Mouse (Mus musculus): ENCODE measurements at regions not wholly inside any gene's neighbourhood (a gene's known extent, or its start where the extent isn't known, plus 50 kb on each side); places are given as distances from the start of the nearest gene placed in this dataset.
"Not testable (repeated sequence)": the region's sequence is repeated elsewhere in the genome, so short reads cannot be mapped to it uniquely, and the experiment has no call there.

DNA sequence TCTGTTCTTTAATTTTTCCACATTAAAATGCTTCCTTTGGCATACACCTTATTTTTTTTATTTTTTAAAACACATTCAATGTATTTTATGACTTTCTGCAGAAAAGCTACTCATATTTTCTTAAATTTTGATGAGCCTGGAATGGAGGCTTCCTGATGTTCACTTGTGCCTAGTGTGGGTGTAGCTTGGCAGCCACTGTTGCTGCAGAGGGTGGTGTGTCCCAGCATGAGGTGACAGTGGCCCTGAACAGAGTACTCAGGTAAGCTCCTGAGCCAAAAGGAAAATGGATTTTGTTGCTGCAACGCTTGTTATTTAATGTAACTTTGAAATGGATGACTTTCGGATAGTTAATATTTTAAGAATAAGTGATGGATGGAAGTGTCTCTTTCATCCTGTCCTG lies 170.6 kb downstream of the Eipr1 start:
- no peak for DNase-seq (ENCODE audit: low spot score in 2 of 2)

DNA sequence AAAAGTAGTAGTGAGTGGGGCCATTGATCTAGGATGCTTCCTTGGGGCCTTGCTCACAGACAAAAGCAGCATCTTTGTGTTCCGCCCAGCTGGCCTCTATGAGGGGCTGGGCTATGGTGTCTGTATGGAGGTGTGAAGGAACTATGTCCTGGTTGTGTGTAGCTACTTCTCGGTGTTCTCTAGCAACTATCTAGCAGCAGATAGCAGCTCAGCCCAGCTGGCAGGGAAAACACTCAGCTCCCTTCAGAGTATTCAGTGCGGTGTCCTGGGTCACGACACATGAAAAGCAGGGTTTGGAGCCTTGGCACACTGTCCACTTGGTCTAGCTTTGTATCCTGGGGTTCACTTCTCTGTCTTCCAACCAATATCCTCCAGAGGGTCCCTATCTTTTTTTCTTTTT lies 173.6 kb downstream of the Eipr1 start:
- DNase-seq (ENCODE audit: low spot score in 2 of 2) = no peak

- no peak for DNase-seq (ENCODE audit: low spot score in 2 of 2)
Observed at GRCm38 (mm10) chr12:28939936-28940335, 188.3 kb downstream of the Eipr1 start.

DNA sequence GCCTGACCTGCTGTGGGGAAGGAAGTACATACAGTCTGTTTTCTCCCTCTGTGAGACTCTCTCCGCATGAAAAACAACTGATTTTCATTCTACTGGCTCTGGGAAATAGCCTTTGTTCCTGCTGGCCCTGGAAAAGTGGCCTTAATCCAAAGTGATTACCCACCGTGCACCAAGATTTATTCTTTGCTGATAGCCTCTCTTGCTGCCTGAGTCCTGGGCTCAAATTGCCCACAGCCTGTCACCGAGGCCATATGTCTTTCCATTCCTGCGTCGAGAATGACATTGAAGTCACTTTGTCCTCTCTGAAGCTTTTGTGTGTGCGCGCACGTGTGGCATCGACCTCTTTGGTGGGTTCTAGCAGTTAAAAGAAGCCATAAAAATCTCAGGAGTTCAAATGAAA lies 197.3 kb downstream of the Eipr1 start:
- no peak for DNase-seq (ENCODE audit: low spot score in 2 of 2)

GRCm38 (mm10) chr12:28949307-28949706 lies 197.7 kb downstream of the Eipr1 start:
- no peak for DNase-seq (ENCODE audit: low spot score in 2 of 2)

DNA sequence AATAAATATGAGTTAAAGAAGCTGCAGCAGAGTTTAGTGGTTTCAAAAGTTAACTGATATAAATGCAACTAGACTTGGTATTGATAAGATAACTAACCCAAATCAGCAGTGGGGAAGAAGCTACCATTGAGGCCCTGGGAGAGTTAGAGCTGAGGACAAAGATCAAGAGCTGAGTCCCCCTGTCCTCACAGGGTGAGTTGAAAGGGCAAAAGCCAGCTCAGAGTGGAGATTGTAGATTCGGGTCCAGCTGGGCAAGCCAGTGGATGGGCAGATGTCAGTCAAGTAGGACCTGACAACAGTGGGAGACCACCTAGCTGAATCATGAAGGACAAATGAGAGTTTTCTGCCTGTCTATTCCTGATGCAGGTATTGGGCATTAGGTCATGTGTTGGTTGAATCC lies 205.6 kb downstream of the Eipr1 start:
- DNase-seq (ENCODE audit: low spot score in 2 of 2) = no peak

DNA sequence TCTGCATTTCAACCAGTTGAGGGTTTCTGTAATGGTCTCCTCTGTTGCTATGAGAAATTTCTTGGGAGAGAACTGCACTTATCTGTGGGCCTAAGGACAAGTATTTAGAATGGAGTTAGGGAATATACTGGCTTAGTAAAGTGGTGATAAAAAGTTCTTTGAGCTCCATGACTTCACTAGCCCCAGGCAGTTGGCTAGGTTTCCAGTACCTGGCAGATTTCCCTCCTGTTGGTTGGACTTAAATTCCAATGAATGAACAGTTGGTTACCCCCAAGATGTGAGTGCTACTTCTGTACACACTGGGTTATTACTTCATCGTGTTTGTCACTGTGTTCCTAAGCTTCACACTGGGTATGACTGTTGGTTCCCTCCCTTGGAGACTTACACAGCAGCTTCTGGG lies 207.1 kb downstream of the Eipr1 start:
- DNase-seq (ENCODE audit: low spot score in 2 of 2) = no peak

DNA sequence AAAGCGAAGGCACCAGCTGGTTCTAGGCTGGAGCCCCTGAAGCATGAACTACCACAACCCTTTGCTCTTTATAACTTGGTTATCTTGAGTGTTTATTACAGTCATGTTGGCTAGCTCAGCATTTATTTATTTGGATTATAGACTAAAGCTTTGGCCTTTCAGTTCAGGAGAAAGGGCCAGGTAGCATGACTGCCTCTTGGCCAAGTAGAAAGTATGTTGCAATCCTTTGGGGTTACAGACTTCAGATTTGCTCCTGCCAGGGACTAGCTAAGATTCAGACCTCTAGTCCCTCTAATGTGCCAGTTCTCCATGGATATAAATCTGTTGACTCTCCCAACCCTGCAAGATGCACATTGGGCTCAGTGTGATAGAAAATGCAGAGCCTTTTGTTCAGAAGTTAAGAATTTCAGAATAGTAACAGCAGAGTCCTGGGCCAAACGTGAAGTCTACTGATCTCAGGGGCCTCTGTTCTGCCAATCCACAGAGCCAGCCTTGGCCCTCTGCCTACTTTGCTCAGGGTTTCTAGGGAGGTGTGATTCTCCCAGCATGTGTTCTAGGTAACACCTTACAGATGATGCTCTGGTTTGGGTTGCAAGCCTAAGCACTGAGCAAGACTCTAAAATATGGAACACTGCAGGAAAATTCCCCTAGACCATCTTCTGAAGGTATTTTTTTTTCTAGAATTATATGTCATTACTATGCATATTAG lies 218.2 kb downstream of the Eipr1 start:
- DNase-seq (ENCODE audit: low spot score in 2 of 2) = no peak

DNA sequence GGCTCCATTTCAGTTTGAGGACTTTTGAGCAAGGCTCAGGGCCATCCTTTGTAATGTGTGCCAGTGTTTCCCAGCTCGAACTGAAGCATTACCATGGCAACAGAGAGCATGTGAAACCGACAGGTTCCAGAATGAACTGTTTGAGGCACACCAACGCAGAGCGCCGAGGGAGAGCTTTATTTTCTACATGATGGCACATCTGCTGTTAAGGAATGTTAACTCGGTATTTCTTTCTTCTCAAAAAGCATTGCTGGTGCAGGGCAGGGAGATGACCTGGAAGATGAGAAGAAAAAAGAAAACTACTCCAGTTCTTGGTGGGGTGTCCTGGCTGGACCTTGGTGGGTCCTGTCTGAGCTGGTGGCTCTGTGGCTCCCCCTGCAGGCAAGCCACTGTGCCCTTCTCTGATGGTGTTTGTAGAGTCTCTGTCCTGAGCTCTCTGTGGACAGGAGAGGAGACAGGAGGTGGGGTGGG lies 223.0 kb downstream of the Eipr1 start:
- DNase-seq (ENCODE audit: low spot score in 2 of 2) = peak; percentile 17 to 31

- DNase-seq (ENCODE audit: low spot score in 2 of 2) = no peak
Observed at GRCm38 (mm10) chr12:28975249-28975648, 223.6 kb downstream of the Eipr1 start.

- DNase-seq (ENCODE audit: low spot score in 2 of 2) = no peak
Observed at GRCm38 (mm10) chr12:28979679-28980078, 228.1 kb downstream of the Eipr1 start.

- no peak for DNase-seq (ENCODE audit: low spot score in 2 of 2)
Observed at GRCm38 (mm10) chr12:28986214-28986613, 234.6 kb downstream of the Eipr1 start.

DNA sequence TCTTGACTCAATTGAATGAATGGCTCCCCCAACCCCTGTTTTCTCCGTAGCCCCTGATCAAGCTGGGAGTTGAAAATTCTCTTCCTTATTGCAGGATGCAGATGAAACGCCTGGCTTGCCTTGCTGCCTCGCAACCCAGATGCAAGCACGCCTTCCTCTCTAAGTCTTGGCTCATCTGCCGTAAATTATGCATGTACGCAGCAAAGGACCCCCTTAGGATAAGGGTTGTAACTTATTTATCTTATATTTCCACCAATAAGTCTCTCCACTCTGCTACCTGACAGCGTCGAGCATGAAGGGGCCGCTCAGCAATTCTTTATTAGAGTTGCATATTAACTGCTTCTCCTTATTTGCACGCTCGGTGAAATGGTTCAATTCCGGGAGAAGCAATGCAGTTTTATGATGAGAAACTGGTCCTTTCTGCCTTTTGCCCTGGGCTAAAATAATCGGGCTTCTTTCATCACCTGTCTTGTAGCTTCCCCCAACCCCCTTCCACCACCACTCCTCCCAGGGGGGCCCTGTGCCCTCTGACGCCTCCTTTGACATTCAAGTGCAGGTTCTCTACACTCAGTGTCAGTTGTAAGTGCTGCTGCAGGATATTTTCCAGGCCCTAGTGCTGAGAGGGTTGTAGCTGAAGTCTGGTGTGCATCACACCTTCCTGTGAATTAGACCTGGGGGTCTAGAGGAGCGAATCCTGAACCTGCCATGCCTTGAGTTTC lies 246.0 kb downstream of the Eipr1 start:
- no peak for DNase-seq (ENCODE audit: low spot score in 2 of 2)

DNA sequence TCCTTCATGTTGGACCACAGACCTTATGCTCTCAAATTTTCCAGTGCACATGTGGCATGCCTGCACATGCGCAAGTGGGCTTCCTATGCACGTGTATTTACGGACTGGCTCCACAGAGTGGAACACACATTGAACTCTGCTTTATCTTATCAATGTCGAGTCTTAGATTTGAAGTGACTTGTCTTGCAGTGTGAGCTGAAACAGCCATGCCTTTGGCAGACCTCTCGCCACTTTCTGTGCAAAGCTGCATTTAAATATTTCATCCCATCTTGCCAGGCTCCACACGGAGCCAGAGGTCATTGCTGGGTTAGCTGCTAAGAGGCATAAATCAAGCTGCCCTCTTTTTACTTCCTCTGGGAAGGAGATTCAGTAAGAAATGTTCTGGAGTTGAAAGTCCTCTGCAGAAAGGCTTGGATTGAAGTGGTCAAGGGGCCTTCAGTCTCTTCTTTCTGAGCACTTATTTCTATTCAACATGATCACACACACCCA lies 248.4 kb downstream of the Eipr1 start:
- DNase-seq (ENCODE audit: low spot score in 2 of 2) = no peak

GRCm38 (mm10) chr12:29004504-29004903 lies 252.9 kb downstream of the Eipr1 start:
- no peak for DNase-seq (ENCODE audit: low spot score in 2 of 2)

- no peak for DNase-seq (ENCODE audit: low spot score in 2 of 2)
Observed at GRCm38 (mm10) chr12:29014601-29015000, 263.0 kb downstream of the Eipr1 start.

DNA sequence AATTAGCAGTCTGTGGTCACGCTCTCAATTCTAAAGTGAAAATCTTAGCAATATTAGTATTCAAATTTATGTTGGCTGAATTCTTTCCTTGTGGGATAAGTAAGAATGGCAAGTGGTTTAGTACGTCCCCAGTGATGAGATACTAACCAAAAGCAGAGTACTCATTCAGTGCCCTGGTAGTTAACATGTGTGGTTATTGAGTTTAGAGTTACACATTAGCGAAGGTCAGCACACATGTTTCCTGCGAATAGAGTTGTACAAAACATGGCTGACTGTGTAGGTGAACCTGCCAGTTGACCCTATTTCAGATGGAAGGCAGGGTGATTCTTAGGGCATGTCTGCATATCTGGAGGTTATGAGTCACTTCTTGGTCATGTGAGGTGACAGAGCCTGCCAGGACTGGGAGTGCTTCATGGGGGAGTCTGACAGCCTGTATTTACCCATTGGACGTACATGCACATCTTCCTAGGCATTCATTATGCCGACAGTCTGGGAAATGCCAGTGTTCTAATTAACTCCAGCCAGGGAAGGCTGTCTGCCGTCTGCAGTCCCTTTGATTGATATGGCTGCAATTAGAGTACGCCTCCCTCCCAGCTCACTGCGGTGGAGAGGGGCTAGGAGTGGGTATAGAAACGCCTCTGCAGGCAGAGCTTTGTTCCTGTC lies 263.7 kb downstream of the Eipr1 start:
- no peak for DNase-seq (ENCODE audit: low spot score in 2 of 2)

DNA sequence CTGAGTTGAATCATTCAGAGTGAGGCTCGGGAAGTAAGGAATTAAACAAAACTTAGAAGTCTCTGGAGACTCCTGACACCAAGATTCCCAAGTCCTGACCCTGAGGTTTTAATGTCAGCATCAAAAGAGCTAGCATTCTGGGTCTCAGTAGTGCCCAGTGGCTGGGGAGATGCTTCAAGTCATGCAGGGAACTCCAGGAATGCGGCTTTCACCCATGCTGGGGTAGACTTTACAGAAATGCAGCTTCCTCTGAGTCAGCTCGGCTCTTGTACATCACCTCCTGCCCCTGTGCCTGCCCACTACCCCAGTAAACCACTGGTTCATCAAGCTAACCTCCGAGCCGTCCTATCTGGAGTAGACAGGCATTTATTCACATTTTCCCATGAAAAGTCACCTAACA lies 269.5 kb downstream of the Eipr1 start:
- no peak for DNase-seq (ENCODE audit: low spot score in 2 of 2)

- no peak for DNase-seq (ENCODE audit: low spot score in 2 of 2)
Observed at GRCm38 (mm10) chr12:29028171-29028570, 276.6 kb downstream of the Eipr1 start.

GRCm38 (mm10) chr12:29029461-29029860 lies 277.9 kb downstream of the Eipr1 start:
- no peak for DNase-seq (ENCODE audit: low spot score in 2 of 2)

- no peak for DNase-seq (ENCODE audit: low spot score in 2 of 2)
Observed at GRCm38 (mm10) chr12:29046009-29046408, 294.4 kb downstream of the Eipr1 start.

GRCm38 (mm10) chr12:29048596-29048995 lies 297.0 kb downstream of the Eipr1 start:
- not testable (repeated sequence) for DNase-seq (ENCODE audit: low spot score in 2 of 2)
